Mouse (Mus musculus): ENCODE data around the gene Irf7.

DNA sequence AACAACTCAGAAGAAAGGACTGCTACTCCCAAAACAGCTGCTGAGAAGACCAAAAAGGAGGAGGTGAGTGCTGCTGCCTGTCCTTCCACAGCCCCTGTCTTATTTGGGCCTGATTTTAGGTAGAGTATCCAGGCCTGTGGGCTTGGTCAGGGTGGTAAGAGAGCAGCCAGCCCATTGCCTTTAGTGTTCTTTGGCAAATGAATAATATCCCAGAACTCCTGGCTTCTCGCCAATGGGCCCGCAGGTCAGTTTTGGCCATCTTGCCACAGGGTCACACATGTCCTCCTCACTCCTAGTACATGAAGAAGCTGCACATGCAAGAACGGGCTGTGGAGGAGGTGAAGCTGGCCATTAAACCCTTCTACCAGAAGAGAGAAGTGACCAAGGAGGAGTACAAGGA is 4.8 kb downstream of the Irf7 start:
- TF ChIP-seq POLR2A (IDR thresholded peaks at IDR 0.05; ENCODE audit: low read depth, low read length) (no peak), CTCF (IDR thresholded peaks at IDR 0.05; ENCODE audit: extremely low read depth, insufficient read depth, insufficient read length, insufficient replicate concordance) (no peak)

Measured in spleen, adult 2 months (tissue).